Mouse (Mus musculus): ENCODE data around the gene C3. TPM values are rescaled to one million over a fixed set of nuclear protein-coding genes. Genes with fewer than 3 reads are reported as not detected.

C3 gene
- polyA plus RNA-seq, 1 experiment from 2014 or later: 3.2 TPM

DNA sequence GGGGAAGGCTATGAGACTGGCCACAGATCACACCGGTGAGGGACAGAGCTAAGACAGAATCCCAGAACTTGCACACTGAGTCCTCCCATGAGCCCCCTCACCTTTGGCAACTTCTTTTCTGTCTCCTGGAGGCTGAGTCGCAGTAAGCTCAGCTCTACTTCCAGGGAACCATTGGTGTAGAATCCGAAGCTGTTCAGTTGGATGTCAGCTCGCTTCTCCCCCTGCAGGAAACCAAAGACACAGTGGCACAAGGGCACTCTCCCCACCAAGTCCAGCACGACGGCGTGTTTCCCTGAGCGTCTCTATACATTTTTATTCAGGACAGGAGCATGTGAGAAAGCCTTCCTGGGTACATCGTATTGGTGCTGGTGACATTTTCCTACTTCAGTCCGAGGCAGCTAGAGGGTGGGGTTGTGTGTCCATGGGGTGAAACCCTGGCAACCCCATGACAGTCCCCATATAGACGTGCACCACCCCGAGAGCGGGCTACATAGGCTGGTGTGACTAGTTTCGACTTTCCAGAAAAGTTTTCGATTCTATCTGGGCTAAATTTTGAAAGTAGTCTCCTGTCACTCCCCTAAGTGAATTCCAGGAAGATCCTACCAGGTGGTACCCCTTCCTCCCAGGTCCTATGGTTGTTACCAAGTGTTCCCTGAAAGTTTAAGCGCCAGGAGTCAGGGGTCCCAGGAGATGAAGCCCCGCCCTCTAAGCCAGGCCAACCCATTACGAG lies 18.9 kb upstream of the C3 start:
- Histone ChIP-seq H3K27me3 (ENCODE audit: control insufficient read depth, insufficient read depth, low read depth, low read length) (no peaks in the 10 kb centered on the region), H3K9ac (ENCODE audit: low read length) (peak overlapping the region; percentile 87), H3K4me3 (ENCODE audit: low read length) (peak overlapping the region; percentile 76), H3K27ac (ENCODE audit: low read length) (peak overlapping the region; percentile 93), H3K4me2 (ENCODE audit: low read depth, low read length) (peak overlapping the region; percentile 72), H3K4me1 (replicated peaks; ENCODE audit: control insufficient read depth, insufficient read depth, low read length) (peaks cover 20% of the 10 kb centered on the region), H3K36me3 (ENCODE audit: control insufficient read depth, insufficient read depth, low read length) (peaks cover 11% of the 10 kb centered on the region), H3K9me3 (ENCODE audit: control insufficient read depth, low read length) (no peaks in the 10 kb centered on the region)
- WGBS: 3% methylated on average over 18 of the region's 18 CpGs
- ATAC-seq (ENCODE audit: low read depth): no peak

DNA sequence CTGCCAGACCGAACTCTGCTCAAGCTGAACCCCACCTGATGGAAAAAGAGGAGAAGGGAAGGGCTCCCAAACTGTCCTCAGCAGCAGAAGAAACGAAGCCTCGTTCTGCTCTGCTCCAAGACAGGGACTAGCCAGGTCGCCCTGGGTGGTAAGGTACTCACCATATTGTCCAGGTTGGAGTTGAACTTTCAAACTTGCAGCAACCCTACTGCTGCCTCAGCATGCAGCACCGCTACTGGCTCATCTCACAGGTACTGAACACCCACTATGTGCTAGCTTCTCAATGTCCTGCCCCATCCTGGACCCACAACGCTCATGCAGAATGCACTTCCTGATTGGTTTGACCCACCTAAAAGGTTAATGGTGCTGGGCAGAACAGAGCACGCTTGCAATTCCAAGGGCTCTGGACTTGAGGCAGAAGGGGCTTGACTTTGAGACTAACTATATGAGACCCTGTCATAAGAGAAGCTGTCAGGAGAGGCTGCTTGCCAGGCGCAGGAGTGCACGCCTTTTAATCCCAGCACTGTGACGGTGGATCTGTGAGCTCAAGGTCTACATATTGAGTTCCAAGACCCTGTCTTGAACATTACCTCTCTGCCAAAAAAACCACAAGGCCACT lies 17.5 kb upstream of the C3 start:
- Histone ChIP-seq H3K27me3 (ENCODE audit: control insufficient read depth, insufficient read depth, low read depth, low read length) (no peaks in the 10 kb centered on the region), H3K4me3 (ENCODE audit: low read length) (no peak overlapping the region), H3K9me3 (ENCODE audit: control insufficient read depth, low read length) (no peaks in the 10 kb centered on the region), H3K36me3 (ENCODE audit: control insufficient read depth, insufficient read depth, low read length) (peaks cover 16% of the 10 kb centered on the region), H3K9ac (ENCODE audit: low read length) (no peak overlapping the region), H3K4me2 (ENCODE audit: low read depth, low read length) (no peak overlapping the region), H3K27ac (ENCODE audit: low read length) (no peak overlapping the region), H3K4me1 (replicated peaks; ENCODE audit: control insufficient read depth, insufficient read depth, low read length) (peaks cover 14% of the 10 kb centered on the region)
- no peak for ATAC-seq (ENCODE audit: low read depth)
- WGBS: 87% methylated on average over 10 of the region's 10 CpGs

DNA sequence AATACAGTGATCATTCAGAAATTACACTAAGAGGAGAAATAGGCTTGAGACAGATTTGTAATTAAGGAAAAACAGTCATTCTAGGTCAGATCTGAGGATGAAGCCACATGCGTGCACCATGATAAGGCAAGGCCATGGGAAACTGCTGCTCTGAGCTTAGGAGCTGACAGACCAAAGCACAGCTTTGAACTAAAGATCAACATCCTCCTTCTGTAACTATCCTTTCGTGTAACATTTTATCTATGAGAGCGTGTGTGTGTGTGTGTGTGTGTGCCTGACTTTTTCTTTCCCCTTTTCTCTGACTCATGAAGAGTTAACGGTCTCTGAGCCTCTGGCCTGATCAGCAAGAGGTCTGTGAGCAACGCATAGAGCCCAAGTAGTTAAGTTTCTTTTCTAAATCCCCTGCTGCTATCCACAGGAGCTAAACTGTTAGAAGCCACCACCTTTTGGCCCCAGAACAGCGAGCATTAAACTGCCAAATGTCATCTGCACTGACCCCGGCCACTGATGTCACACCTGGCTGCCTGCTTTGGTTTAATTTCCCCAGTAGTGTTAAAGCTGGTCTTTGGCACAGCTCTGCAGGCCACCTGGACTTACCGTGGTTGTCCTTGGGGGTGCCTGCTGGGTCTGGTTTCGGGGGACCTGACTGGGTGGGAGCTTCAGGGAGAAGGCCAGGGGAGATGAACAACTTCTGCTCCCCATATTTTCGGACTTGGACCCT lies 15.9 kb upstream of the C3 start:
- no peak for ATAC-seq (ENCODE audit: low read depth)
- H3K36me3 ChIP-seq (ENCODE audit: control insufficient read depth, insufficient read depth, low read length): peaks cover 16% of the 10 kb centered on the region
- H3K4me2 ChIP-seq (ENCODE audit: low read depth, low read length): no peak overlapping the region
- no peak overlapping the region for H3K4me3 ChIP-seq (ENCODE audit: low read length)
- H3K9ac ChIP-seq (ENCODE audit: low read length): no peak overlapping the region
- peaks cover 11% of the 10 kb centered on the region for H3K4me1 ChIP-seq (replicated peaks; ENCODE audit: control insufficient read depth, insufficient read depth, low read length)
- no peak overlapping the region for H3K27ac ChIP-seq (ENCODE audit: low read length)
- no peaks in the 10 kb centered on the region for H3K27me3 ChIP-seq (ENCODE audit: control insufficient read depth, insufficient read depth, low read depth, low read length)
- 61% methylated on average over 10 of the region's 10 CpGs for WGBS
- no peaks in the 10 kb centered on the region for H3K9me3 ChIP-seq (ENCODE audit: control insufficient read depth, low read length)

DNA sequence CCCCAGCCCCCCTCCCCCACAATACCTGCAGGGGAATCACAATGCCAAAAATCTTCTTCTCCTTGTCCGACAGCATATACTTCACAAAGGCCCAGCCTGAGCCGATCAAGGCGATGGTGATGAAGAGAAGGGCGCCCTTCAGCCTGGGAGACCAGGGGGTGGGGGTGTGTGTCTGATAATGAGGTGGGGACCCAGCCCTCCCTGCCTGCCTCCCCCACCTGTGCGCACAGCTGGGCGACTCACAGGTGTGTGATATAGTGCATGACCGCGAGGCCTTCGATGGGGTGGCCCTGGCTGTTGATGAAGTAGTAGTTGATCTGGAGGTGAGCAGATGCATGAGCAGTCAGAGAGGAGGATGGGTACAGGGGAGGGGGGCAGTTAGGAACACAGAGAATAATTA lies 9.2 kb upstream of the C3 start:
- Histone ChIP-seq H3K27me3 (ENCODE audit: control insufficient read depth, insufficient read depth, low read depth, low read length) (no peaks in the 10 kb centered on the region), H3K9me3 (ENCODE audit: control insufficient read depth, low read length) (no peaks in the 10 kb centered on the region), H3K4me3 (ENCODE audit: low read length) (no peak overlapping the region), H3K9ac (ENCODE audit: low read length) (no peak overlapping the region), H3K27ac (ENCODE audit: low read length) (no peak overlapping the region), H3K4me2 (ENCODE audit: low read depth, low read length) (no peak overlapping the region), H3K4me1 (replicated peaks; ENCODE audit: control insufficient read depth, insufficient read depth, low read length) (no peaks in the 10 kb centered on the region), H3K36me3 (ENCODE audit: control insufficient read depth, insufficient read depth, low read length) (peaks cover 29% of the 10 kb centered on the region)
- WGBS: 91% methylated on average over 9 of the region's 9 CpGs
- ATAC-seq (ENCODE audit: low read depth): no peak

DNA sequence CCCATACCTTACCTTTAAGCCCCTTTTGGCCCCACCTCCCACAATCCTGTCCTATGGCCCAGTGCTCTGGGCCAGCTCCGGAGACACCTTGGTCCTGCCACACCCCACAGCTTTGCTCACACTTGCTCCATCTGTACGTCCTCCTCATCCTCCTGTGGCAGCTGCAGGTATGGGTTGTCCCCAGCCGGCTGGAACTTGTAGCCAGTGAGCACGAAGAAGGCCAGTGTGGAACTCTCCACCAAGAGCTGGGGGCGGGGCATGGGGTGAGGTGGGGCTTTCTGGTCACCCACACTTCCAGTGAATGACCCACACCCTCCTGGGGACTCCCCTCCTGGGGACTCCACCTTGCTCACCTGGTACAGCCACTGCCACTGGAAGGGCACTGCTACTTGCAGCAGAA lies 7.9 kb upstream of the C3 start:
- ATAC-seq (ENCODE audit: low read depth): no peak
- H3K9me3 ChIP-seq (ENCODE audit: control insufficient read depth, low read length): no peaks in the 10 kb centered on the region
- WGBS: 84% methylated on average over 5 of the region's 5 CpGs
- H3K27me3 ChIP-seq (ENCODE audit: control insufficient read depth, insufficient read depth, low read depth, low read length): no peaks in the 10 kb centered on the region
- peaks cover 21% of the 10 kb centered on the region for H3K36me3 ChIP-seq (ENCODE audit: control insufficient read depth, insufficient read depth, low read length)
- no peak overlapping the region for H3K27ac ChIP-seq (ENCODE audit: low read length)
- H3K9ac ChIP-seq (ENCODE audit: low read length): no peak overlapping the region
- H3K4me1 ChIP-seq (replicated peaks; ENCODE audit: control insufficient read depth, insufficient read depth, low read length): peaks cover 8% of the 10 kb centered on the region; the same call in 1 of the 2 replicates
- no peak overlapping the region for H3K4me3 ChIP-seq (ENCODE audit: low read length)
- H3K4me2 ChIP-seq (ENCODE audit: low read depth, low read length): no peak overlapping the region

DNA sequence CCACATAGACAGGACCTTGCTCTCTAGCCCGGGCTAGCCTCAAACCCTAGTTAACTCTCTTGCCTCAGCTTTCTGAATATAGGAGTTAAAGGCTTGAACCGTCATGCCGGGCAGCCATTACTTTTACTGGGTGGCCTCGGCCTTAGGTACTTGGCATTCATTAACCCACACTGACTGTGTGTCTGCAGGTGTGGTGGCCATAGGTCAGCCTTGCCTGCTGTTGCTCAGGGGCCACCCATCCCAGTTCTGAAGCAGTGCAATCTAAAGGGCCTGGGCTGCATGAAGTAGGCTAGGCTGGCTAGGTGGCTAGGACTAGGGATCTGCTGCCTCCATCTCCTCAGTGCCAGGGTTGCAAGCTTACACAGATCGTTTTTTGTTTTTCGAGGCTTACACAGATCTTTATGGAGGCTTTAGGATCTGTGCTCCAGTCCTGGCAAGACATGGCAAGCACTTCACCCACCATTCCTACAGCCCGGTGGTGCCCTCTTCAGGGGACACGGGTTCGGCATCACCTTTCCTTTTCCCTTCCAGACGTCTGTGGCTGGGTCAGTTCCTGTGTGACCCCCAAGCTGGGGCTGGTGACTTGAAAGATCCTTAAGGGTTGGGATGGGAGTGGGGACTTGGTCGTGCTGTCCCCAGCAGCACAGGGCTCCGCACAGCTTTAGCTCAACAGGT lies 6.5 kb upstream of the C3 start:
- Histone ChIP-seq H3K4me1 (replicated peaks; ENCODE audit: control insufficient read depth, insufficient read depth, low read length) (peaks cover 11% of the 10 kb centered on the region; the same call in 1 of the 2 replicates), H3K4me2 (ENCODE audit: low read depth, low read length) (no peak overlapping the region), H3K9ac (ENCODE audit: low read length) (no peak overlapping the region), H3K9me3 (ENCODE audit: control insufficient read depth, low read length) (no peaks in the 10 kb centered on the region), H3K4me3 (ENCODE audit: low read length) (no peak overlapping the region), H3K36me3 (ENCODE audit: control insufficient read depth, insufficient read depth, low read length) (peaks cover 21% of the 10 kb centered on the region), H3K27me3 (ENCODE audit: control insufficient read depth, insufficient read depth, low read depth, low read length) (no peaks in the 10 kb centered on the region), H3K27ac (ENCODE audit: low read length) (no peak overlapping the region)
- ATAC-seq (ENCODE audit: low read depth): no peak
- WGBS: 75% methylated on average over 12 of the region's 12 CpGs

DNA sequence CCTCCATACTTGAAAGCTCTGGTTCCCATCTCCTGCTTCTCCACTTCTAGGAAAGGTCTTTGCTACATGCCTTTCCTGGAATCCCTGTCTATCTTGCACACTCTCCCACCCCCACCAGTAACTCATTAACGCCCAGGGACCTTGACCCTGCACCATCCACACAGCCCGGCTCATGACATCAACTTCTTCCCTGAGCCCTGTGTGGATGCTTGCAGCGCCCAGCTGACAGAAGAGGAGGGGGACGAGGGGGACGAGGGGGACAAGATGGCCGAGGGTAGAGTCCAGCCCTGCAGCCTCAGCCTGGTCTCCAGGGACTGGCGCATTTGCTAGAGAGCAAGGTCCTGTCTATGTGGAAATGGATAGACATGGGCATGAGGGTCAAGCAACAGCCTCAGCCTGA lies 5.1 kb upstream of the C3 start:
- no peak for ATAC-seq (ENCODE audit: low read depth)
- Histone ChIP-seq H3K9ac (ENCODE audit: low read length) (no peak overlapping the region), H3K4me1 (replicated peaks; ENCODE audit: control insufficient read depth, insufficient read depth, low read length) (peaks cover 11% of the 10 kb centered on the region; the same call in 1 of the 2 replicates), H3K4me3 (ENCODE audit: low read length) (no peak overlapping the region), H3K27me3 (ENCODE audit: control insufficient read depth, insufficient read depth, low read depth, low read length) (no peaks in the 10 kb centered on the region), H3K27ac (ENCODE audit: low read length) (no peak overlapping the region), H3K36me3 (ENCODE audit: control insufficient read depth, insufficient read depth, low read length) (peaks cover 21% of the 10 kb centered on the region), H3K9me3 (ENCODE audit: control insufficient read depth, low read length) (no peaks in the 10 kb centered on the region), H3K4me2 (ENCODE audit: low read depth, low read length) (no peak overlapping the region)
- 25% methylated on average over 7 of the region's 7 CpGs for WGBS

DNA sequence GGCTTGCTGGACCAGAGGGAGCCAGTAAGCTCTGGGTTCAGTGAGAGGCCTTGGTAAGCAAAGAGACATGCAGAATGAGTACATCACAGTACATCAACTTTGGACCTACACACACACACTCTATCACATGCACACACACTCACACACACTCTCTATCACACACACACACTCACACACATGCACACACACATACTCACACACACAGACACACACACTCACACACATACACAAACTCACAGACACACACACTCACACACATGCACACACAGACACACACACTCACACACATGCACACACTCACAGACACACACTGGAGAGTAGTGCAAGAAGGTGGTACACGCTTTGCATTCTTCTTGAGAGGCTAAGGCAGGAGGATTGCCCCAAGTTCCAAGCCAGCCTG lies 4.3 kb upstream of the C3 start:
- H3K4me2 ChIP-seq (ENCODE audit: low read depth, low read length): no peak overlapping the region
- peaks cover 11% of the 10 kb centered on the region; the same call in 1 of the 2 replicates for H3K4me1 ChIP-seq (replicated peaks; ENCODE audit: control insufficient read depth, insufficient read depth, low read length)
- H3K9ac ChIP-seq (ENCODE audit: low read length): no peak overlapping the region
- no peaks in the 10 kb centered on the region for H3K9me3 ChIP-seq (ENCODE audit: control insufficient read depth, low read length)
- ATAC-seq (ENCODE audit: low read depth): no peak
- no peaks in the 10 kb centered on the region for H3K27me3 ChIP-seq (ENCODE audit: control insufficient read depth, insufficient read depth, low read depth, low read length)
- no peak overlapping the region for H3K27ac ChIP-seq (ENCODE audit: low read length)
- 76% methylated on average over 1 of the region's 1 CpGs for WGBS
- H3K4me3 ChIP-seq (ENCODE audit: low read length): no peak overlapping the region
- peaks cover 14% of the 10 kb centered on the region for H3K36me3 ChIP-seq (ENCODE audit: control insufficient read depth, insufficient read depth, low read length)

DNA sequence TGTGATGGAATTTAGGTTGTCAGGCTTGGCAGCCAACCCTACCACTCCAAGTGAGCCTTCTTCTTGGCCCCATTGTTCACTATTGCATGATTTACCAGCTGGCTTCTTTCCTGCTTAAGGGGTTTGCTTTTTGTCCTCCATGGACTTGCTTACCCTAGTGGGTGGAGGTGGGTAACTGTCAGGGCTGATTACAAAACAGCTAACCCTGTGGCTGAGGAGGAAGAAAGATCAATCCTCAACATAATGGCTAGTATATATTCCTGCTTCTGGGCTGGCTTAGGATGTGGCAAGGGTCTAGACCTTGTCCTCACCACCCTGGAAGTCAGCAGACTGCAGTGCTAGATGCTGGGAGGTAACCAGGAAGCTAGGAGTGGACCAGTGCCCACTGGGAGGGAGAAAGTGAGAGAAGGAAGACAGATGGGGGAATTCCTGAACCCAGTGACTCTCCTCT lies 3.4 kb upstream of the C3 start:
- Histone ChIP-seq H3K36me3 (ENCODE audit: control insufficient read depth, insufficient read depth, low read length) (peaks cover 7% of the 10 kb centered on the region), H3K9ac (ENCODE audit: low read length) (no peak overlapping the region), H3K9me3 (ENCODE audit: control insufficient read depth, low read length) (no peaks in the 10 kb centered on the region), H3K27me3 (ENCODE audit: control insufficient read depth, insufficient read depth, low read depth, low read length) (no peaks in the 10 kb centered on the region), H3K4me3 (ENCODE audit: low read length) (no peak overlapping the region), H3K4me1 (replicated peaks; ENCODE audit: control insufficient read depth, insufficient read depth, low read length) (peaks cover 11% of the 10 kb centered on the region; the same call in 1 of the 2 replicates), H3K4me2 (ENCODE audit: low read depth, low read length) (no peak overlapping the region), H3K27ac (ENCODE audit: low read length) (peak overlapping the region; percentile 55)
- peak; percentile 24 for ATAC-seq (ENCODE audit: low read depth)

All from lung, embryonic 16.5 days (tissue).